Mouse (Mus musculus) megakaryocyte progenitor cell, adult 5-6 weeks (primary cell): ENCODE data around the gene Carmil2. TPM values are rescaled to one million over a fixed set of nuclear protein-coding genes. Genes with fewer than 3 reads are reported as not detected.

Experiments
- ATAC-seq: replicated peaks from 2 replicates; pipeline ENCODE4 v1.8.0; 2016; ENCODE audit warnings: mild to moderate bottlenecking, moderate TSS enrichment, inconsistent platforms; ENCODE audit not compliant: poor library complexity
- total RNA-seq, 2 experiments: library from RNA; stranded (forward) in 1 of 2; stranded (reverse) in 1 of 2; fragments of 157-497, 149-512 nt in 1 of 2; fragments of 200-1000 nt in 1 of 2; gene quantifications; 2 replicates each; pipeline versions ENCODE4 v1.2.3 to v1.2.4; 2015 to 2017

Gene Carmil2
- total RNA-seq, 2 experiments from 2014 or later, result 2.2 to 3.4 TPM

DNA sequence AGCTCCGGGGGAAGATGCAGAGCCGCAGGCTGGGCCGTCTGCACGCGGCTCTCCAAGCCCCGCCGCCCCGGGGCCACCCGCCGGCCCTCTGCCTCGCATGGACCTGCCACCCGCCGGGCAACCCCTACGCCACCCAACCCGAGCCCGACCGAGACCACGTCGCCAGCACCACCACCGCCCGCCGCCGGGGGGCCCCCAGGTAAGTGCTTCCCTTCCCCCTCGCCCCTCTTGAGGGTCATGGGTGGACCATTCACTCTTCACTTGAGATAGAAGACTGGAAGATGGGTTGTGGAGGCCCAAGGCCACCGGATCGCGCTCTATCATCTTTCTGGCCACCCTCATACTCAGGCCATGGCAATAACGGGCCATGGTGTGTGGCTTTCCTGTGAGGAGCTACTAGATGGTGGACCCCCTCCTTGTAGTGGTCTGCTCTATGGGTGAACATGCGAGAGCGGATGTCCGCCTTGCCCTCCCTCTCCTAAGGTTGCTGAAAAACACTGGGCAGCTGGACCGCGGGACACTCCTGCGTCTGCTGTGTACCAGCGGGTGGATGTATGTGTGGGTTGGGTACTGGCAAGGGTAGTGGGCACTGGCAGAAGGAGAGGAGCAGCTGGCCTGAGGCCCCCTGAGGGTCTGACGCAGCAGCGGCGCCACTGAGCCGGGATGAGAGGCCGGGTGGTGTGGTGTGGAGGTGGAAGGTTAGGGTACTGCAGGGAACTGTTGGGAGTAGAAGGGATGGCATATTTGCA, 8.2 kb downstream of the Carmil2 start:
- no peak for ATAC-seq

GRCm38 (mm10) chr8:105695080-105695780, 9.2 kb downstream of the Carmil2 start:
- ATAC-seq, result no peak

GRCm38 (mm10) chr8:105697196-105697780, 11.2 kb downstream of the Carmil2 start:
- ATAC-seq, result no peak

DNA sequence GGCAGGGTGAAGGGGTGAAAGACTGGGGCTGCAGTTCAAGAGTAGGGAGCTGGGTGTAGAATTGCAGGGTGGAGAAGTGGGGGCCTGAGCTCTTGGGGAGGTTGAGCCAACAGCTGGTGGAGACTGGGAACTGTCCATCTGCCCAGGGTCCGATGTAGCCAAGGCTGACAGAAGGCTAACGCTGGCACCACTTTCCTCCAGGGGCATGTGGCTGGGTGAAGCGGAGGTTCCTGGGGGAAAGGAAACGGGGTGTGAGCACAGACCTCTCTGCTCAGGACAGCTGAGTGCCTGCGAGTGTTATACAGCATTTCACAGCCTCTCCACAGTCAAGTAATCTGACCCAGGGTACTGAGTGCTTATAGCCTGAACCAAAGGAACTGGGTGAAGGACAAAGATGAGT, 12.7 kb downstream of the Carmil2 start:
- no peak for ATAC-seq

DNA sequence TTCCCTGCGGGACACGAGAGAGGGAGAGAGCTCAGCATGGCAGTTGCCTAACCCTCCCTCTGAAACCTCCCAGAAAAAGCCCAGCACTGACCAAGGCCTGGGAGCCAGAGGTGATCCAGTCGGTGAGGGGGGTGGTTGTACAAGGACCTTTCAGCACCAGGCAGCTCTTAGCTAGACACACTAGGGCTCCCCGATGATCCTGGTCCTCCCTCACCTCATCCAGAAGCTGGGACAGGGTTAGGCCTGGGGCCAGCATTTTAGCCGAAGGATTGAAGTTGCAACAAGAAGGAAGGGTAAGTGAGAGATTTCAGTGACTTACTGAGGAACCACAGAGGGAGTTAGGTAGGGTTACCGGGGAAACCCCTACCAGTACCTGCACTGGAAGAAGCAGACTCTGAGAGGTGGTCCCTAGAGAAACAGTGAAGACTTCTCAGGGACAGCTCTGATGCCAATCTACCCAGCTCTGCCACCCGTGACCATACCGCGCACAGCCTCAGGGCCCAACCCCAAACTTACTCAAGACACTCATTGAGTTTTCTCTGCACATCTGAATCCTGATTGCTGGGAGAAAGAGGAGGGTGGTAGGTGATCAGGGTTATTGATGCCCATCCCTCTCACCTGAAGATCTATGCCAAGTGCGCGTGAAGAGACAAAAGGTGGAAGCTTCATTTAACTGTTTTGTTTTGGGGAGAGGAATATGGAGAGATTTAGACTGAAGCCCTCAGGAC, 13.6 kb downstream of the Carmil2 start:
- no peak for ATAC-seq

DNA sequence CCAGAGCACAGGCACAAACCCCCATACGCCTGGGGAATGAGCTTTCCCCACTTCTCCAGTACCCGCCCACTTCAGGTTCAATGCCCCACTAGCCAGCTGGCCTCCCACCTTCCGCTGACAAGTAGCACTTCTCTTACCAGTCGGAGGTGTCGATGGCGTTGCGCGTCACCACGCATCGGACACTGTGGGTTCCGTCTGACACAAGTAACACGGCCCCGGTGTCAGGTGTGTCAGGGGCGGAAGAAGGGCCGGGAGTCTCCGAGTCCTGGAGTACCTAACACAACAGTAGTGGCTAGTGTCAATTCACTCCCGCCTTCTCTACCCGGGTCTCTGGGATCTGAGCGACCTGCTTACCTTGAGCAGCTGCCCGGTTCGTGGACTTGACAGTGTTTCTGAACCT, 14.5 kb downstream of the Carmil2 start:
- peak; percentile 63 for ATAC-seq

DNA sequence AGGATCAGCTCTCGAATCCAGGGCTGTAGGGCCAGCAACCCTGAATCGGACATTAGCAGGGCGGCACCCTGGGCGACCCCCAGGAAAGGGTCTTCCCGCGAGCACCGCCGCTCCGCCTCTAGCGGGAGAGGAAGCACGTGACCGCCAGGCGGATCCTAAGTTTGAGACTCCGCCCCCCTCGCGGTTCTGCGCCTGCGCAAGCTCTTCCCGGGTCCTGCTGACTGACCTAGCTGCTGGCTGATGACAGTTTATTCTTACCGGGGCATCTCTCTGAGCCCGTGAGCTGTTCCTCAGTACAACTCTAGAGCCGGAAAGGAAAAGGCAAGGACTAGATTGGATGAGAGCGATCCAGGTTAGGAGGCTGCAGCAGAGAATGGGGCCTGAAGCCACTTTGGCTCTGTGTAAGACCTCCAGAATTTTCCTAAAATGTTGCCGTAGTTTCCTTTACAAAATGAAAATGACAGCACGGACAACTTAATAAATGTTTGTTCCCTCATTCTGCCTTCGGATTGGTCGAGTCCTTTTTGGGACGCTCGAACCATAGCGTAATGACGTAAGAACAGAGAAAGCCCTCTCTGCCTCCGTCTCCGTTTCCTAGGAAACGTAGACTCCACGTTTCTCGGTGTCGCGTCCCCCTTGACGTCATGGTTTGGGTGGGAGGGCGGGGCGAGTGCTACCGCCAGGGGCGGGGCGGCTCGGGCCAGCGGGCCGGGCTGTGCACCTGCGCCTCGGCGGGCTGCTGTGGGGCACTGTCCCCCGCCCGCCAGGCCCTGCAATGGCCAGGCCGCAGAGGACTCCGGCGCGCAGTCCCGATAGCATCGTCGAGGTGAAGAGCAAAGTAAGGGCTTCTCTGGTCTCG, 15.1 kb downstream of the Carmil2 start, which contains the start of the genes Acd and Pard6a:
Gene Acd (minus strand): TSS at position 137 of the 859 bp plus-strand sequence.
Gene Pard6a (plus strand): TSS at position 183 of the 859 bp plus-strand sequence.
- peak; percentile 78 for ATAC-seq

DNA sequence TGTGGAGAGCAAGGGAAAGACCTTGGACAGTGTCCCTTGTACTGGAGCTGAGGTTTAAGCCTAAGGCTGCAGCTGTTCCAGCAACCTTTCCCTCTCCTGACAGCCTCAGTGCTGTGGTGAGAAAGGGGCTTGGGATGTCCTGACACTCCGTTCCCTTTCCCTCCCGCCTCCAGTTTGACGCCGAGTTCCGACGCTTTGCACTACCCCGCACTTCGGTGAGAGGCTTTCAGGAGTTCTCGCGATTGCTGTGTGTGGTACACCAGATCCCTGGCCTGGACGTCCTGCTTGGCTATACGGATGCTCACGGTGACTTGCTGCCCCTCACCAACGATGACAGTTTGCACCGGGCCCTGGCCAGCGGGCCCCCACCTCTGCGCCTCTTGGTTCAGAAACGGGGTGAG, 15.9 kb downstream of the Carmil2 start:
- no peak for ATAC-seq

GRCm38 (mm10) chr8:105702731-105703415, 16.8 kb downstream of the Carmil2 start:
- no peak for ATAC-seq

DNA sequence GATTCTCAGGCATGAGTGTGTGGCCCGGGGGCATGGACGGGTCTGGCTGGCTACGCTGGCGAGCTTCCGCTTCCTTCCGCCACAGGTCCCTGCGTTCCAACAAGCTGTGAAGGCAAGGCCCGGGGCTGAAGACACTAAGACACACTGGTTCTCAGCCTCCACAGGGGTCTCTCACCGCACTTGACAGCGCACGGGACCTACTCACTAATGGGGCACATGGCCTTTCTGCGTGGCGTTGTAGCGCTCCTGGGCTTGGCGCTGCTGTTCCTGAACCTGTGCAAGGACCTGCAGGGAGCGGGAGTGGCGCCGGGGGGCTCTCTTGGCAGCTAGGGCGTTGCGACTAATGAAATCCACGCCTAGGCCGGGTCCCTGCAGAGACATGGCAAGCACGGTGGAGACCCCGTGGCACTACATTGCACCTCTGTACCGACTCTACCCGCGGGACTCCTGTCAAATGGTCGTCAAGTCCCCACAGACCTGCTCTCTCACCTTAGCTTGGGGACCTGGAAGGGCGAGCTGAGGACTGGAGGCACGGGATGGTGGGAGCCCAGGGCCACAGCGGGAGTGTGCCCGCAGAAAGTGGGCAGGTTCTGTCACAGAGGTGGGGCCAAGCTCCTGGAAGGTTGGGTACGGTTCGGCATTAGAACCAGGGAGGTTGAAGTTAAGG, 18.2 kb downstream of the Carmil2 start:
- ATAC-seq, result no peak

DNA sequence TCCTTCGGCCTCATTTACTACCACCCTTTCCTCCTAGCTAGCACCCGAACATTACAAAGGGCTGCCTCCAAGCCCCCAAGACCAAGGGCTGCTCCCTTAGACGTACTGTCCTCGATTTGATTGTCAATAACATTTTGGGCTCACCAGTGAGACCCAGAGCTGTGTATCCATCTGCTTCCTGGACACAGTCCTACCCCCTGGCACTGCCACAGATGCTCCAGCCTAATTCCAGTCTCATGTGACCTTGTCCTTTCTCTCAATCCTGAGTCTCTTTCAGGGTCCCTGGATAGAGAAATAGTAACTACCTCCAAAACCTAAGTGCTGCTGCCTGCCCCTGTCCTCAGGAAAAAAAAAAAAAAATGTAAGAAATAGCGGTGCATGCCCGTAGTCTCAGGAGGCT, 18.9 kb downstream of the Carmil2 start:
- no peak for ATAC-seq

DNA sequence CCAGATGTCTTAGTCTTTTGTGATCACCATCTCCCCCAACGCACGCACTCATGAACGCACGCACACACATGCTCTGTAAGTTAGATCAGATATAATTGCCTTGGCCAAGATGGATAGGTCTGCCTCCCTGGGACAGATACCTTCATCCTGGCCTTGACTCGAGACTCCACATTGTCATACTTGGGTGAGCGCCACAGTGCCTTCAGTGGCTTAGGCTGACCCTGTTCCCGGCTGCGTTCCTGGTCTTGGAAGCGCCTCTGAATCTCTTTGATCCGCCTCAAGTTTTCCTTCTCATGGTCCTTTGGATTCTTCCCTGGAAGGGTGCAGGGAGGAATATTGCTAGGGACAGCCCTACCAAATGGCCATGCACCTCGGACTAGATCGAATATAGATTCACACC, 20.4 kb downstream of the Carmil2 start:
- ATAC-seq, result no peak

- ATAC-seq, result peak; percentile 92
Measured at GRCm38 (mm10) chr8:105707498-105708403, 21.7 kb downstream of the Carmil2 start, which contains the start of the genes 4933405L10Rik and Enkd1. 4933405L10Rik (plus strand) TSS chr8:105707655. Enkd1 (minus strand) TSS chr8:105708210.

GRCm38 (mm10) chr8:105708675-105709074, 22.6 kb downstream of the Carmil2 start:
- no peak for ATAC-seq

DNA sequence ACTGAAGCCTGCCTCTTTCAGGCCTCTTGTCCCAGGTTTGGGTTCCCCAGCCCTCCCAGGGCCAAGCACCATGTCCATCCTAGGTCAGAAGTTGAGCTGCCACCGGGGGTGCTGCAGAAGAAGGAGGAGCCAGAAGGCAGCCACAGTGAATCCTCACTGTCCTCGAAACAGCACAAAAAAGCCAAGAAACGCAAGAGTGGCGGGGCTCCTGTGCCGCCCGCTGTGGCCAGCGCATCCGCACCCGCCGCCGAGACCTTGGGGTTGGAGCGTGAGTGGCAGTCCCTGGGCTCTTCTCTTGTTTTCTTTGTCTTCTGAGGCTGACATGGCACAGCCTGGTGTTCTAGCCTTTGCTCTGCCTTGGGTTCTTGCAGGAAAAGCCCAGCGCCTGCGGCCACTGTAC, 23.2 kb downstream of the Carmil2 start:
- no peak for ATAC-seq

GRCm38 (mm10) chr8:105712286-105712685, 26.2 kb downstream of the Carmil2 start:
- no peak for ATAC-seq

DNA sequence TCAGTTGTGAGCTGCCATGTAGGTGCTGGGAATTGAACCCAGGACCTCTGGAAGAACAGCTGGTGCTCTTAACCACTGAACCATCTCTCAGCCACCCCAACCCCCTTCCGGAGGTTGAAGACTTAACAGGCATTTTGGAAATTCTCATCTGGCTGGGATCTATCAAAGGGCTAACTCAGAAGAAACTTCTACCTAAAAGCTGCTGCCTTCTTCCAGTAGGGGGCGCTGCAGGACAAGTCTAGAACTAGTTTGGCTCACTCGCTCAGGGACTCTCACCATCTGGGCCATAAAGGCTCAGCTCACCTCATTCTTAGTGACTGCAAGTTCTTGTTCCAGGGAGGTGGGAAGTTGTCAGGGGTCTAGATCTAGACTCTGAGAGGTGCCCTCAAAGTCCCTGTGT, 28.1 kb downstream of the Carmil2 start:
- peak; percentile 88 for ATAC-seq

GRCm38 (mm10) chr8:105715042-105715441, 29.0 kb downstream of the Carmil2 start:
- ATAC-seq, result peak; percentile 59
